Mouse (Mus musculus) brain, embryonic 14.5 days (tissue): ENCODE measurements around the gene Mapk8. TPM values are rescaled to one million over a fixed set of nuclear protein-coding genes. Genes with fewer than 3 reads are reported as not detected.

Source experiments
- DNase-seq: peaks from one replicate; pipeline ENCODE4 v3.0.0-alpha.2; 2011; ENCODE audit warnings: low read depth
- CTCF ChIP-seq: fragments of 200-500 bp; IDR thresholded peaks from 2 replicates; pipeline ENCODE4 v1.5.1; 2012; ENCODE audit warnings: inconsistent platforms, mild to moderate bottlenecking, moderate library complexity, borderline replicate concordance; ENCODE audit not compliant: insufficient read depth, insufficient read length; ENCODE audit errors: extremely low read depth
- POLR2A ChIP-seq: fragments of 200-500 bp; IDR thresholded peaks from 2 replicates; pipeline ENCODE4 v1.6.1; 2012; ENCODE audit warnings: mild to moderate bottlenecking, inconsistent platforms, borderline replicate concordance; ENCODE audit not compliant: poor library complexity, insufficient read depth, insufficient read length, severe bottlenecking; ENCODE audit errors: extremely low read depth
- polyA plus RNA-seq: library from polyadenylated mRNA; depleted of rRNA; stranded (reverse); fragments of >200 nt; gene quantifications from 2 replicates; pipeline ENCODE4 v1.2.3, GENCODE M21; 2012; rRNA removed

Mapk8 gene
- 86.4 and 97.9 TPM in 2 replicates for polyA plus RNA-seq

DNA sequence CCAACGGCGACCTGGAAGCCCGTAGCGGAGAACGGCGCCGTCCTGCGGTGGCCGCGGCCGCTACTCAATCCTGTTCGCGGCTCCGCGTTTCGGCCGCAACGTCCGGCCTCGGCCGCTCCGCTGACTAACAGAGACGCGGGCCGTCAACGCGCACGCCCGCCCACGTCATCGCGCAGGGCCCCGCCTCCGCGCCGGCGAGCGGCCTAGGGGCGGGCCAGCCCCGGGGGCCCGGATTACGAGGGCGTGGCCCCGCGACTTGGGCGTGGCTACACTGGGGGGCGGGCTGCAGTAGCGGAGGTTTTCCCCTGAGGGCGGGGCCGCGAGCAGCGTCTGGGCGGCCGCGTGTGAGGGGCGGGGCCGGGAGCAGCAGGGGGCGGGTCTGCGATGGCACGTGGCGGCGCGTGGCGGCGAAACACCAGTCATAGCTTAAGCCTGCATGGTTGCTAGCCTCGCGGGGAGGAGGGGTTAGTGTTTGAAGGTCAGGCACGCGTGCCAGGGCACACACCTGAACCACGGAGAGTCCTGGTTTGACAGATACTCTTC lies at the start of gene Mapk8:
Mapk8 (minus strand) TSS at position 132 of the 543 bp plus-strand sequence.
- peak; percentile 97 for DNase-seq
- TF ChIP-seq POLR2A (peak; percentile 98), CTCF (no peak; the same call in 1 of the 2 replicates)

DNA sequence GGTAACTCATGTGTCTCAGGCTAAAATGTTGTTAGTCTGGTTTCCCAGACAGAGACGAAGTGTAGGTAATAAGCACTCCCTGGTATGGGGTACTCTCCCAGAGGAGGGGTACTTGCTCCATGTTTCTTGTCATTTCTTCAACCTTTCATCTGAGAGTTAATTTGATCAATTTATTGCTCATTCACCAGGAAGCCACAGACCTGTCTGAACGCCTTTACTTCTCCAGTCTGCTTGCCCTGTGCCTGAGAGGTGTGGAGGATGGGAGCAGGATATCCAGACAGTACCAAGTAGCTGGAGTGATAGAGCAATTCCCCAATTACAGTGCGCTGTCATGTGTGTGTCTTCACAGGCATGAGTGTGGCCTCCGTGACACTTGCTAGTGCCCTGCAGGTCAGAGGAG lies 48.3 kb upstream of the Mapk8 start:
- TF ChIP-seq CTCF: no peak
- TF ChIP-seq POLR2A: no peak
- no peak for DNase-seq

DNA sequence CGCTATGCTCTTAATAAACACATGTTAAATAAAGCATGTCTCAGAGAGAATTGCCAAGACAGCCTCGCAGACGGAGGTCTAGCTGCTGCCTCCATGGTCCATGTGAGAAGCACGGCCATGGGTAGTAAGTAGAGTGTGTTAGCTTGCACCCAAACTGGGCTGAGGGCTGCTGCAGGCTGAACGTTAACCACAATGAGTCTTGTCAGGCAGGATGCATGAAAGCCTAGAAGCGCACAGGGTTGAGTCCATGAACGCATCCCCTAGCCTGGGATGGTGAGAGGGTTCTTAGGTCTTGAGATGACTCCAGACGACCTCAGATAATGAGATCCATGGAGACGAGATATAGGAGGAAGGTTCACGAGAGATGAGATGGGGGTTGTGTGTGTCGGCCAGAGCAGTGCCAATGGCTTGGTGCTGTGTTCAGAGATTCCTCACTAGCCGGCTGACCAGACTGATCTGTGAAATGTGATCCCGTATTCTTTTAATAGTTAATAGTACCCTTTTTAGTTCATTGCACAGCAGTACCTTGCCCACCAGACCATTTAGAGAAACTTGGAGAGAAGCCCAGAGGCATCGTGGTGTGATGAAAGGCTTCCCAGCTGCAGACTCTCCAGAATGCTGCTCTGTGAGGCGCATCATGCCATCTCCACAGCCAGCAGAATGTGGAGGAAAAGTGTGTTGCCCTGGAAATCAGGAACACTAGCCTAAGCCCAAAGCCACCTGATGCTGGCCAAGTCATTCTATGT lies 41.0 kb upstream of the Mapk8 start:
- TF ChIP-seq CTCF (no peak), POLR2A (no peak)
- DNase-seq: peak; percentile 75

DNA sequence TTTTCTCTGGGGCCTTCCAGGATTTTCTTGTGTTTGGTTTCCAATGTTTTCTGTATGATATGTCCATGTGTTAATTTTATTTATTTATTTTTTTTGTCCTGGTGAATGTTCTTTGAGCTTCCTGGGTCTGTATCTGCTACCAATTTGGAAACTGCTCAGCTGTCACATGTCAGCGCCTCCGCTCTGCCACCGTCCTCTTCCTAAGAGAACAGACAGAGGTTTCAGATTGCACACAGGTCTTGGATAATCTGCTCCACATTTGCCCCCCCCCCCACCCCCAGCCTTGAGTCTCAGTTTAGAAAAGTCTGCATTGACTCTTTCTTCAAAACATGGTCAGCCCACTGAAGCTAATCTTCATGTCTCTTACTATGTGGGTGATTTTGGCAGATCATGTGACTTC lies 35.0 kb upstream of the Mapk8 start:
- TF ChIP-seq CTCF (no peak), POLR2A (no peak)

DNA sequence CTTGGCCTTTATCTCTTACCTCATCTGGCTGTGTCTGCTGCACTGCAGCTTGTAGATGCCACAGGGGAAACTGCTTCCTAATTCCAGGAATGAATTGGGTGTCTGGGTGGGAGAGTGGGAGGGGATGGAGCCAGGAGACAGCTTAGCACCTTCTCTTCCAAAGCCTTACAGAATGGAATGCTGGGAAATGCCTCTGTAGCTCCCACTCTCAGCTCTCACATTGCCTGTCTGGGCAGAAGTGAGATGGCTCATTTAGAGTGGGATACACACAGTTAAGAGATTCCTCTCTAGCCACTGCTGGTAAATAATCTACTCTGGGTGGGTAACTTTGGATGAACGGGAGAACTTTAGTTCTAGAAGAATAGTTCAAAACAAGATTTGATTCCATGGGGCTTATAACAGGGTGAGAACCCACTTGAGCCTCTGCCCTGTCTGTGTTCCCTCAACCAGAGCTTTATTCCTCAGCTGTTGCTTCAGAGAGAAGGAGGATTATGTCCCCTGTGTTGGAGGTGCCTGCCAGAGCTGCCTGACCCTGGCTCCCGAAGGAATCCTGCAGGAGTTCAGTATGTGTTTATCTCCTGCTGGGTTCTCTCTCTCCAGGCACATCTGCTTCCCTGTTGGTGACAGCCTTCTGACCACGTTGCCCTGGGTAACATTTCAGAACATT lies 29.3 kb upstream of the Mapk8 start:
- no peak for DNase-seq
- TF ChIP-seq POLR2A: no peak
- TF ChIP-seq CTCF: no peak

More for the DNA sequence above, 35.0 kb upstream of the Mapk8 start:
- DNase-seq: no peak

DNA sequence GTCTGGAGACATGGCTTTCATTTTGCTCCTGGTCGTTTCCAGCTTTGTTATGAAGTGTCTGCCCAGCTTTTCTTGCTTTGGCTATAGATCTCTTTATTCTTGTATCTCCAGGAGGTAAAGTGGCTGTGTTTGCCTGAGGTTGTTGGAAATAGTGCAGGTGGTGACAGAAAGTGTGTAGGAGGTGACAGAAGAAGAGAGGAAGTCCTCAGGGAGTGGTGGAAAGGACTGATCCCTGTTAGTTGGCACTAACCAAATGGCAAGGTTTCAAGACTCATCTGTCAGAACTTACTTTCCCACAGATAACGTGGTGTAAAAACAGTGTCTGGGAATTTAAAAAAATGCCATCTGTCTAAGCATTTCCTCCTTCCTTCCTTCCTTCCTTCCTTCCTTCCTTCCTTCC lies 27.5 kb upstream of the Mapk8 start:
- TF ChIP-seq POLR2A (no peak), CTCF (no peak)

DNA sequence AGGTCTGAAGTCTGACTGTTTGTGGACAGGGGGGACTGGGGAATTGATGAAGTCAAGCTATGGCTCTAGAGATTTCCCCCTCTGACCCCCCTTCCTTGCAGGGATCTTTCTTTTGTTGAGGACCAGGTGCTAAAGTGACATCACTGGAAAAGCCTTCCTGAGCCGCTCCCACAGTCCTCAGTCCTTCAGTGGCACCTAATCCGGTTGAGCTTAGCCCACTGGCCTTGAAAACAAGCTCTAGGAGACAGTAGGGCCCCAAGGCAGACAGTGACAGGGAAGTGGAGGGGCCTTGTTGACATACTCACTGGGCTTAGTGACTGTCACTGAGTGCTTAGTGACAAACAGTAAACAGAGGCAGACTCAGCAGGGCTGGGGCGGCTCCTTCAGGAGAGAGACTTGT lies 24.4 kb upstream of the Mapk8 start, which contains the start of gene Frmpd2:
Frmpd2 (plus strand) TSS at position 366 of the 400 bp plus-strand sequence.
- TF ChIP-seq POLR2A (no peak), CTCF (no peak)
- no peak for DNase-seq

More for the DNA sequence above, 27.5 kb upstream of the Mapk8 start:
- no peak for DNase-seq

DNA sequence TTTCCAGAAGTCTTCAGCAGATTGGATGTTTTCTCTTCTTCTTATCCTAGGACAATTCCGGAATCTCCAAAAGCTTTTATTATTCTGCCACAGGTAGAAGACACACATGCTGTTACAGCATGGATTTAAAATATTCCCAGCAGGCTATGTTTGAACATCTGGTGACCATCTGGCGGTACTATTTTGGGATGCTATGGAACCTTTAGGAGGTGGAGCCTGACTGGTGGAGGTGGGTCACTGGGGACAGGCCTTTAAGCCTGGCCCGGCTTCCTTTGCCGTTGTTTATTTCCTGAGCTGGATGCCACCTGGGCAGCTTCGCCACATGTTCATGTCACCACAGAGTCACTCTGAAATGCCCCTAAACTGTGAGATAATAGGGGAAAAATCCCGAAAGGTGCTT lies 20.8 kb upstream of the Mapk8 start:
- TF ChIP-seq POLR2A (no peak), CTCF (no peak)
- DNase-seq: no peak

DNA sequence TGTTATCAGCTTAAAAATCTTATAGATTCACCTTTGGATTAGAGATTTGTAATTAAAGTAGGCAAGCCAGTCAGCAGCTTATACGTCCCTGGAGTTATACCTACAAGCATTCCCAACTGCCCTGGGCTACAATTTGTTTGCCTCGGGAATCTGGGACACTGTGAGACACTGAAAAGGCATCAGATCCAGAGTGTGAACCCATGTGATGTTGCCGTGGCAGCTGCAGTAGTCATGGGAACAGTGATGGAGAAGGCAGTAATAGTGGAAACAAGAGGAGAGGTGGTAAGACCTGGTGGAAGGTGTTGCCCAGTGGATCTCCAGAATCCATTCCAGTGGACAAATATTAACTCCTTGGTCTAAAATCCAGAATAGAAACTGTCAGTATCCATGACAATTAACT lies 16.7 kb upstream of the Mapk8 start:
- no peak for DNase-seq
- TF ChIP-seq POLR2A (no peak), CTCF (no peak)

DNA sequence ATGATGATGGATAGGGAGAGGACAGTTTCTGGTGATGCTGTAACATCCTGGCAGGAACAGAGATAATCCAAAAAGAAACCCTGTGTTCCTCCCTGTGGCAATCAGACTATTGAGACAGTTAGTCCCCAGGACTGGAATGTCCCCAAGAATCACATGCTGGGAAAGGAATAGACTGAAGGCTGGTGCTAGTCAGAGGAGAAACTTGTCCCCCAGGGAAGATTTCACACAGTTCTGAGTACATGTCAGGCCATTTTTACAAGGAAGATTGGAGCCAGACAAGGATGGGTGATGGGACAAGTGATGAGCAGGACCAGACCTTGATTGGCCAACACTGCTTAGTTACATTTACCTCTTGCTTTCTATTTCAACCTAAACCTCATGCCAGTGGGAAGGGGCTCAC lies 3.4 kb upstream of the Mapk8 start:
- TF ChIP-seq POLR2A (no peak), CTCF (no peak)
- no peak for DNase-seq

DNA sequence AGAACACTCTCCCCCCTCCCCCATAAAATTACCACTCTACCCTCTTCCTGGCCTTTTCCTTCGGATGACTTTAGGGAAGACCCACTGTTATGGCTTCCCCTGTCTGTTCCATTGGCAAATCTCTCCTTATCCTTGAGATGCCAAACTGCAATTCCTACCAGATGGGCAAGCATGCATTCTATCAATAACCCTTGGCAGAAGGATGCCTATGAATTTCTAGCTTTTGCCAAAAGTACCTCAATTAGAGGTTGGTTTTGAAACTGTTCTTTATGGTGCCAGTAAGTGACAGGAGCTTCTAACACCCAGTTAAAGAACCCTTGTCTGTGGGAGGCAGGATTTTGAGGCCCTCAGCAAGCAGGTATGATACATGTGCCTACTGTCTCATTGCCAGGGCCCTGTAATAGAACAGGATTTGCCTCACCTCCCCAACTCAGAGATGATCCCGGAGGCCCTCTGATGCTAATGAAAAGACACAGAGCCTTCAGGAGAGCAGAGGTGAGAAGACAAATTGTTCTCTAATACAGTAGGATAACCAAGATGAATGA lies 2.4 kb upstream of the Mapk8 start:
- no peak for TF ChIP-seq CTCF
- no peak for TF ChIP-seq POLR2A
- peak; percentile 75 for DNase-seq
